In genomic region chr11:83557074-83557473, GRCm38 (mm10) we compare ENCODE assay signal across 24 mouse cellular contexts. TPM values are rescaled to one million over a fixed set of nuclear protein-coding genes. Genes with fewer than 3 reads are reported as not detected.
DNase-seq lines count a peak whose midpoint lies in the region; ATAC-seq lines count a peak whose summit lies in the region.
"Had no signal": no experiment of that assay in that cellular context is flagged by ENCODE, and none has a peak within 500 bp of the region (broad histone marks: within the 10 kb centered on the region; RNA-seq: fewer than 3 reads in every experiment).

No protein-coding gene starts in this region.

- 0 out of 2 replicates have a peak, but pooled peaks cover 5% of the 10 kb centered on the region for H3K4me1 ChIP-seq in forebrain, embryonic 13.5 days
- H3K4me1 ChIP-seq in forebrain, embryonic 15.5 days, result no peaks in the 10 kb centered on the region
- peaks cover 8% of the 10 kb centered on the region; the same call in 1 of the 2 replicates for H3K4me1 ChIP-seq in kidney, embryonic 16.5 days (ENCODE audit: insufficient read depth, low read length)
- H3K4me1 ChIP-seq: heart, embryonic 12.5 days; limb, embryonic 13.5 days had no signal

- no peak for ATAC-seq in forebrain, embryonic 13.5 days
- no peak for ATAC-seq in forebrain, embryonic 15.5 days (replicated peaks)
- 0 out of 2 replicates have a peak, but pooled peaks have one; percentile 12 for ATAC-seq in kidney, embryonic 16.5 days (ENCODE audit: low FRiP score, low TSS enrichment)
- ATAC-seq: intestine, postnatal 0 days had no signal

- H3K4me3 ChIP-seq in forebrain, embryonic 13.5 days, result no peak overlapping the region
- no peak overlapping the region for H3K4me3 ChIP-seq in forebrain, embryonic 15.5 days
- H3K4me3 ChIP-seq in kidney, embryonic 16.5 days (ENCODE audit: low read length), result no peak overlapping the region
- H3K4me3 ChIP-seq: gastrocnemius, adult 2 months; heart, embryonic 12.5 days; kidney, embryonic 15.5 days; limb, embryonic 13.5 days had no signal

- H3K9me3 ChIP-seq in forebrain, embryonic 13.5 days (replicated peaks), result no peaks in the 10 kb centered on the region
- H3K9me3 ChIP-seq in forebrain, embryonic 15.5 days, result no peaks in the 10 kb centered on the region
- no peaks in the 10 kb centered on the region for H3K9me3 ChIP-seq in kidney, embryonic 16.5 days (ENCODE audit: low read length)
- H3K9me3 ChIP-seq: heart, embryonic 12.5 days; kidney, embryonic 15.5 days; limb, embryonic 13.5 days had no signal

- no peak for DNase-seq in kidney, postnatal 14 days
- DNase-seq in retina, embryonic 14.5 days (ENCODE audit: low spot score), result peak; percentile 2
- no peak for DNase-seq in retina, postnatal 1 day
- DNase-seq in spleen, postnatal 4 days (ENCODE audit: low spot score in 2 of 2), result no peak
- DNase-seq: adrenal gland, adult 8-10 months; gastrocnemius, adult 2 months; gastrocnemius, postnatal 36 days; thymus, adult 18-20 months; thymus, postnatal 25 days had no signal

- H3K9ac ChIP-seq in forebrain, embryonic 13.5 days, result 0 out of 2 replicates have a peak overlapping the region, but pooled peaks have one; percentile 12
- no peak overlapping the region for H3K9ac ChIP-seq in forebrain, embryonic 15.5 days (replicated peaks)
- no peak overlapping the region for H3K9ac ChIP-seq in kidney, embryonic 16.5 days (replicated peaks; ENCODE audit: low read length)
- H3K9ac ChIP-seq: heart, embryonic 12.5 days; kidney, embryonic 15.5 days; limb, embryonic 13.5 days had no signal

- no peaks in the 10 kb centered on the region for H3K27me3 ChIP-seq in forebrain, embryonic 13.5 days
- no peaks in the 10 kb centered on the region for H3K27me3 ChIP-seq in forebrain, embryonic 15.5 days
- no peaks in the 10 kb centered on the region for H3K27me3 ChIP-seq in kidney, embryonic 16.5 days (ENCODE audit: insufficient read depth, low read length)
- H3K27me3 ChIP-seq: heart, embryonic 12.5 days; kidney, embryonic 15.5 days; limb, embryonic 13.5 days had no signal

- WGBS in forebrain, embryonic 13.5 days, result 33% methylated on average over 10 of the region's 10 CpGs
- 26% methylated on average over 10 of the region's 10 CpGs for WGBS in forebrain, embryonic 15.5 days
- 43% methylated on average over 10 of the region's 10 CpGs for WGBS in kidney, embryonic 16.5 days

- no peak overlapping the region for H3K4me2 ChIP-seq in forebrain, embryonic 13.5 days
- H3K4me2 ChIP-seq in forebrain, embryonic 15.5 days (replicated peaks), result no peak overlapping the region
- H3K4me2 ChIP-seq in kidney, embryonic 16.5 days (replicated peaks; ENCODE audit: low read depth, low read length), result no peak overlapping the region
- H3K4me2 ChIP-seq: heart, embryonic 12.5 days; kidney, embryonic 15.5 days; limb, embryonic 13.5 days; liver, embryonic 11.5 days; midbrain, embryonic 11.5 days had no signal

- H3K36me3 ChIP-seq in forebrain, embryonic 13.5 days (ENCODE audit: poor library complexity, severe bottlenecking), result no peaks in the 10 kb centered on the region
- H3K36me3 ChIP-seq in forebrain, embryonic 15.5 days, result no peaks in the 10 kb centered on the region
- H3K36me3 ChIP-seq in kidney, embryonic 16.5 days (ENCODE audit: insufficient read depth, low read length), result no peaks in the 10 kb centered on the region
- H3K36me3 ChIP-seq: heart, embryonic 12.5 days; kidney, embryonic 15.5 days; limb, embryonic 13.5 days had no signal

- H3K27ac ChIP-seq in forebrain, embryonic 13.5 days, result no peak overlapping the region
- no peak overlapping the region for H3K27ac ChIP-seq in forebrain, embryonic 15.5 days (replicated peaks)
- H3K27ac ChIP-seq in kidney, embryonic 16.5 days (ENCODE audit: low read length), result no peak overlapping the region
- H3K27ac ChIP-seq: gastrocnemius, adult 2 months; kidney, embryonic 15.5 days; limb, embryonic 13.5 days; stomach, postnatal 0 days had no signal

RNA-seq across cellular contexts. Expression of gene Ccl9, which starts 21.4 kb away (rescaled TPM):
- 0.48 and 0.81 TPM in 2 replicates for polyA plus RNA-seq in forebrain, embryonic 13.5 days (2015; fragmentation: Nextera tagmentation; extraction: Ambion mirVana)
- 1.2 and 1.7 TPM in 2 replicates for polyA plus RNA-seq in forebrain, embryonic 15.5 days (2015; fragmentation: Nextera tagmentation; extraction: Ambion mirVana)
- polyA plus RNA-seq in kidney, embryonic 16.5 days (2015; fragmentation: Nextera tagmentation; extraction: Ambion mirVana), result 2.2 and 3.5 TPM in 2 replicates

RNA-seq across cellular contexts. Expression of gene Ccl5, which starts 26.8 kb away (rescaled TPM):
- not detected in 2 replicates for polyA plus RNA-seq in forebrain, embryonic 13.5 days (2015; fragmentation: Nextera tagmentation; extraction: Ambion mirVana)
- polyA plus RNA-seq in forebrain, embryonic 15.5 days (2015; fragmentation: Nextera tagmentation; extraction: Ambion mirVana), result not detected in 2 replicates
- 0.37 and 0.52 TPM in 2 replicates for polyA plus RNA-seq in kidney, embryonic 16.5 days (2015; fragmentation: Nextera tagmentation; extraction: Ambion mirVana)
- polyA plus RNA-seq: embryonic facial prominence, embryonic 11.5 days; heart, embryonic 12.5 days; kidney, embryonic 15.5 days; liver, embryonic 11.5 days; midbrain, embryonic 11.5 days; neural tube, embryonic 14.5 days had no signal

RNA-seq across cellular contexts. Expression of gene Heatr9, which starts 35.1 kb away (rescaled TPM):
- polyA plus RNA-seq in forebrain, embryonic 13.5 days (2015; fragmentation: Nextera tagmentation; extraction: Ambion mirVana), result not detected in 2 replicates
- polyA plus RNA-seq in forebrain, embryonic 15.5 days (2015; fragmentation: Nextera tagmentation; extraction: Ambion mirVana), result not detected in 2 replicates
- 0.07 TPM in 1 of 2 replicates, not detected in the other for polyA plus RNA-seq in kidney, embryonic 16.5 days (2015; fragmentation: Nextera tagmentation; extraction: Ambion mirVana)
- polyA plus RNA-seq: embryonic facial prominence, embryonic 11.5 days; forebrain, embryonic 16.5 days; heart, embryonic 12.5 days; heart, postnatal 0 days; intestine, postnatal 0 days; kidney, embryonic 15.5 days; limb, embryonic 13.5 days; liver, embryonic 11.5 days; liver, embryonic 16.5 days; midbrain, embryonic 11.5 days; neural tube, embryonic 14.5 days; stomach, postnatal 0 days had no signal

RNA-seq across cellular contexts. Expression of gene Ccl6, which starts 35.8 kb away (rescaled TPM):
- polyA plus RNA-seq in forebrain, embryonic 13.5 days (2015; fragmentation: Nextera tagmentation; extraction: Ambion mirVana), result 0.87 and 1.1 TPM in 2 replicates
- polyA plus RNA-seq in forebrain, embryonic 15.5 days (2015; fragmentation: Nextera tagmentation; extraction: Ambion mirVana), result 1.5 and 2.4 TPM in 2 replicates
- polyA plus RNA-seq in kidney, embryonic 16.5 days (2015; fragmentation: Nextera tagmentation; extraction: Ambion mirVana), result 5.3 and 5.4 TPM in 2 replicates
